Mouse (Mus musculus) cerebellum, adult 11 months (tissue): ENCODE data around the gene Asb10.
"Not testable (repeated sequence)": the region's sequence is repeated elsewhere in the genome, so short reads cannot be mapped to it uniquely, and the experiment has no call there.

ENCODE experiments used
- DNase-seq: peaks from one replicate; pipeline ENCODE4 v3.0.0; 2022

Gene Asb10

GRCm38 (mm10) chr5:24540387-24541143 is at the start of gene Asb10:
Gene Asb10, minus strand, starts transcription at chr5:24540978.
- no peak for DNase-seq

GRCm38 (mm10) chr5:24589511-24590500 is 49.0 kb upstream of the Asb10 start:
- DNase-seq = no peak

- no peak for DNase-seq
Measured at GRCm38 (mm10) chr5:24587200-24587577, 46.4 kb upstream of the Asb10 start.

- peak; percentile 65 for DNase-seq
Measured at GRCm38 (mm10) chr5:24586547-24587199, 45.9 kb upstream of the Asb10 start, which contains the start of gene Chpf2. Gene Chpf2, plus strand, starts transcription at chr5:24586741.

- DNase-seq = no peak
Measured at GRCm38 (mm10) chr5:24586106-24586505, 45.3 kb upstream of the Asb10 start.

GRCm38 (mm10) chr5:24578109-24578963 is 37.6 kb upstream of the Asb10 start:
- no peak for DNase-seq

GRCm38 (mm10) chr5:24577183-24577929 is 36.6 kb upstream of the Asb10 start, which contains the start of gene Abcf2:
Gene Abcf2, minus strand, starts transcription at chr5:24577467.
- DNase-seq = peak; percentile 99

GRCm38 (mm10) chr5:24576801-24577182 is 36.0 kb upstream of the Asb10 start:
- no peak for DNase-seq

GRCm38 (mm10) chr5:24575948-24576347 is 35.2 kb upstream of the Asb10 start:
- DNase-seq = no peak

GRCm38 (mm10) chr5:24556709-24557108 is 15.9 kb upstream of the Asb10 start, which contains the start of gene 4931409K22Rik:
Gene 4931409K22Rik, minus strand, starts transcription at chr5:24556809.
- no peak for DNase-seq

GRCm38 (mm10) chr5:24555335-24555734 is 14.6 kb upstream of the Asb10 start:
- DNase-seq = not testable (repeated sequence)

GRCm38 (mm10) chr5:24553621-24554244 is 13.0 kb upstream of the Asb10 start:
- DNase-seq = no peak

- DNase-seq = no peak
Measured at GRCm38 (mm10) chr5:24551317-24551688, 10.5 kb upstream of the Asb10 start.

- no peak for DNase-seq
Measured at GRCm38 (mm10) chr5:24550598-24551316, 10.0 kb upstream of the Asb10 start.

GRCm38 (mm10) chr5:24542643-24543042 is 1.9 kb upstream of the Asb10 start:
- no peak for DNase-seq

GRCm38 (mm10) chr5:24541144-24541569 is 379 bp upstream of the Asb10 start:
- no peak for DNase-seq

- no peak for DNase-seq
Measured at GRCm38 (mm10) chr5:24539571-24540296, 1.0 kb downstream of the Asb10 start.

- DNase-seq = no peak
Measured at GRCm38 (mm10) chr5:24537618-24538017, 3.2 kb downstream of the Asb10 start.

GRCm38 (mm10) chr5:24536511-24536910 is 4.3 kb downstream of the Asb10 start:
- DNase-seq = no peak
